Mouse (Mus musculus) limb, embryonic 13.5 days (tissue): ENCODE results near the gene Tk1. TPM values are rescaled to one million over a fixed set of nuclear protein-coding genes. Genes with fewer than 3 reads are reported as not detected.
A peak's percentile ranks its signal among the peaks of the same experiment; 100 is the strongest.
"Not testable (repeated sequence)": the region's sequence is repeated elsewhere in the genome, so short reads cannot be mapped to it uniquely, and the experiment has no call there.

Experiments used
- ATAC-seq: fragments of 200-750 bp; cut with Nextera tagmentation; 2 replicates; pipeline ENCODE4 v1.8.0; 2017; ENCODE audit warnings: low read depth, moderate number of reproducible peaks, moderate TSS enrichment; ENCODE audit not compliant: low FRiP score
- H3K27ac ChIP-seq: fragments of 300-500 bp; sonication (generic); 2 replicates; pipeline ENCODE4 v1.5.1; 2015; ENCODE audit warnings: inconsistent platforms, mild to moderate bottlenecking, moderate library complexity
- H3K27me3 ChIP-seq: fragments of 300-500 bp; sonication (generic); 2 replicates; pipeline ENCODE4 v1.6.1; 2015; ENCODE audit warnings: mild to moderate bottlenecking, inconsistent platforms
- H3K36me3 ChIP-seq: fragments of 300-500 bp; sonication (generic); 2 replicates; pipeline ENCODE4 v1.6.1; 2015; ENCODE audit warnings: inconsistent platforms, mild to moderate bottlenecking, moderate library complexity
- H3K4me1 ChIP-seq: fragments of 300-500 bp; sonication (generic); 2 replicates; pipeline ENCODE4 v1.6.1; 2015; ENCODE audit warnings: inconsistent platforms
- H3K4me2 ChIP-seq: fragments of 300-500 bp; sonication (generic); replicated peaks from 2 replicates; pipeline ENCODE4 v1.6.1; 2015; ENCODE audit warnings: inconsistent platforms, mild to moderate bottlenecking, moderate library complexity
- H3K4me3 ChIP-seq: fragments of 300-500 bp; sonication (generic); 2 replicates; pipeline ENCODE4 v1.5.1; 2015; ENCODE audit warnings: moderate library complexity, mild to moderate bottlenecking, inconsistent platforms
- H3K9ac ChIP-seq: fragments of 300-500 bp; sonication (generic); 2 replicates; pipeline ENCODE4 v1.6.1; 2015; ENCODE audit warnings: mild to moderate bottlenecking, inconsistent platforms
- H3K9me3 ChIP-seq: fragments of 300-500 bp; sonication (generic); 2 replicates; pipeline ENCODE4 v1.6.1; 2016; ENCODE audit warnings: inconsistent platforms
- WGBS: fragments of 180-500 bp; shearing (Covaris S2); methylation state at CpG from one replicate; pipeline ENCODE4 v1.1.7; 2015; 5-methylcytosine and 5-hydroxymethylcytosine counted together
- polyA plus RNA-seq: library from polyadenylated mRNA; unstranded; fragments of >200 nt; fragmentation: Nextera tagmentation; extraction: Ambion mirVana; gene quantifications from 2 replicates; pipeline ENCODE4 v1.2.1, GENCODE M21; 2015

The Tk1 gene
- polyA plus RNA-seq, 1 experiment from 2014 or later, result 133 TPM

DNA sequence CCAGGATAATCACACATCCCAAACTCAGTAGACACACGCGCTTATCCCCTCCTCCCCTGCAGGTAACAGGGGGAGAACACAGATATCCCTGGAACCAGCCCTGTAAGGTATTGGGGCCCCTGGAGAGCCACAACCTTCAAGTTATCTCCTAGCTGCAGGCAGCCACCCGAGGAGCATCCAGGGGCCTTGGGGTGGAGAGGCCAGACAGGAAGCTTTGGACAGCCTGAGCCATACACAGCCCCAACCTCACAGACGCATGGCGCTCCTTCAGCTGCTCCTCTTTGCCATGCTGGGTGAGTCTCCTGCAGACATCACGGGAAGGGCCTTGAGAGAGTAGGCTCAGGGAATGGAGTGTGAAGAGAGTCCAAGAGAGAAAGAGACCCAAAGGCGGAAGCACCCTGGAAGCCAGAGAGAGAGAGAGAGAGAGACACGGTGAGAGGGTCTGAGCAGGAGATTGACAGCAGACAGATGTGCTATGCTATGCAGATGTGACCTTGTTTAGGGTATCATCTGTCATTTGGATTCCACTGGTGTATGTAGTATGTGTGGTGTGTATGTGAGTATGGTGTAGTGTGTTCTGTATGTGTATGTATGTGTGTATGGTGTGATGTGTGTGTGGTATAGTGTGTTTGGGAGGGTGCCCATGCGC is 28.3 kb downstream of the Tk1 start, which contains the start of gene 6030468B19Rik:
TSS of gene 6030468B19Rik (plus strand) at position 150 of the 649 bp plus-strand sequence.
- Histone ChIP-seq H3K4me2 (no peak within 1 kb of the TSS), H3K9ac (no peak within 1 kb of the TSS; the same call in 1 of the 2 replicates), H3K36me3 (no peaks in the 10 kb centered on the region), H3K27ac (no peak within 1 kb of the TSS), H3K9me3 (no peaks in the 10 kb centered on the region; the same call in 1 of the 2 replicates), H3K27me3 (no peaks in the 10 kb centered on the region), H3K4me3 (no peak within 1 kb of the TSS), H3K4me1 (peaks cover 8% of the 10 kb centered on the region)
- ATAC-seq, result no peak
- WGBS, result 57% methylated on average over 9 of the region's 9 CpGs

DNA sequence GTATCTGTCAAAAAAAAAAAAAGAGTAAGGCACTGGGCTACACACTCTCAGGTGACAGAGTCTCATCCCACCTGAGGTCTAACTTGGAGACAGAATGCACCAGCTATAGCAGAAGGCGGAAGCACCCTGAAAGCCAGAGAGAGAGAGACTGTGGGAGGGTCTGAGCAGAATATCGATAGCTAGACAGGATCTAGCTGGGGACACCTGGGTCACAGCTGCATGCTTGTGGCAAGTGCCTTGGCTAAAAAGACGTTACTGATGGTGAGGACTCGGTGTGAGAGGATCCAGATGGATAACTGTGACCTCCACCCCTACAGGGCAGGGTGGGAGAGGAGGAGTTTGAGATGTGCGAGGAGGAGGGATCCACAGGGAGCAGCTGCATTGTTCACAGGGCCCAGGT is 28.9 kb downstream of the Tk1 start:
- 37% methylated on average over 5 of the region's 5 CpGs for WGBS
- no peak overlapping the region for H3K9ac ChIP-seq
- H3K27me3 ChIP-seq, result no peaks in the 10 kb centered on the region
- H3K9me3 ChIP-seq, result no peaks in the 10 kb centered on the region; the same call in 1 of the 2 replicates
- H3K27ac ChIP-seq, result no peak overlapping the region
- no peak overlapping the region for H3K4me3 ChIP-seq
- no peak for ATAC-seq
- H3K4me2 ChIP-seq, result no peak overlapping the region
- H3K36me3 ChIP-seq, result no peaks in the 10 kb centered on the region
- peaks cover 13% of the 10 kb centered on the region for H3K4me1 ChIP-seq

DNA sequence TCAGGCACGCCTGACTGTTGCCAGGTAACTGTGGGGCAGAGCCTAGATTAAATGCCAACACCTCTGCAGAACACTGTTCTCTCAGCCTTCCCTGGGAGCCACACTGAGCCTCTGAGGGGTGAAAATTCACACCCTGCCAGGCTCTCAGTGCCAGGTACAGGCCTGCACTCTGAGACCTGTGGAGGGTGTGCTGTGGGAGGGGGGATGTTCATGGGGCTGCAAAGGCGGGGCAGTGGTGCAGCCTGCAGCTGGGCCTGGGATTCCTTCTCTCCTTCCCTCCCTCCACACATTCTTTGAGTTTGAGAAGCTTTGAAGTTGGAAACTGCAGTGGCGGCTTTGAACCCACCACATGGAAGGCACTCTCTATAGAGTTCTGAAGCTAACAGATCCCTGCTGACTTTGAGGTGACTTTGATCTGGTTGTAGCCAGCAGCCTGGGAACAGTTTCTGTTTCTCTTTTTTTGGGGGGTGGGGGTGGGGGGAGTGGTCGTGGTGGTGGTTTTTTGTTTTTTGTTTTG is 31.8 kb downstream of the Tk1 start:
- 36% methylated on average over 4 of the region's 4 CpGs for WGBS
- H3K27ac ChIP-seq, result no peak overlapping the region
- no peak overlapping the region for H3K4me2 ChIP-seq
- no peak overlapping the region for H3K4me3 ChIP-seq
- no peaks in the 10 kb centered on the region; the same call in none of the 2 replicates for H3K27me3 ChIP-seq
- ATAC-seq, result no peak
- peaks cover 28% of the 10 kb centered on the region for H3K4me1 ChIP-seq
- no peaks in the 10 kb centered on the region; the same call in 1 of the 2 replicates for H3K9me3 ChIP-seq
- H3K36me3 ChIP-seq, result no peaks in the 10 kb centered on the region
- H3K9ac ChIP-seq, result no peak overlapping the region

DNA sequence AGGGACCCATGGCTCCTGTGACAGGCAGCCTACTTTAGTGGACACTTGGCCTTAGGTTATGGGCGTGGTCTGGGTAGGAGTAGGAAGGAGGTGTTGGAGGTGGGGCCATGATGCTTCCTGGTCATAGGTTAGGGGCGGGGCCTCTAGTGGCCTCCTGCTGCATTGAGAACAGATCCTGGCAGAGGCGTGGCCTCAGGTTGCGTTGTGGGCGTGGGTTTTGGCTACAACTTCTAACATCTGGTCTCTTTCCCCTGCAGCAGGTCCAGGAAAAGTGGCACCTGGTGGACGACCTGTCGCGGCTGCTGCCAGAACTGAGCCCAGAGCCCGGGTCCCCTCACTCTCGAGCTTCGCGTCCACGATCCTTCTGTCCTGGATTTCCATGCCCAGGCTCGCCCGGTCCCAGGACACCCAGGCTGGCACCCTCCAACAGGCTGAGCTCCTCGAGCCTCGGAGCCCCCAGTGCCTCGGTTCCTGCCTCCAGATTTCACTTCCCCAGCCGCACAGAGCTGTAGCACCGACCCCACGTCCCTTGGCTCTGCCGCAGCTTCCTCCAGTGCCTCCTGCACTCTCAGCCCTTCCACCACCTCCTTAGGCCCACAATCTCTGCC is 33.5 kb downstream of the Tk1 start:
- H3K4me2 ChIP-seq, result peak overlapping the region; percentile 57
- peak overlapping the region; percentile 19; the same call in 1 of the 2 replicates for H3K9ac ChIP-seq
- ATAC-seq, result peak; percentile 63; the same call in 1 of the 2 replicates
- H3K27me3 ChIP-seq, result no peaks in the 10 kb centered on the region; the same call in none of the 2 replicates
- H3K9me3 ChIP-seq, result no peaks in the 10 kb centered on the region; the same call in 1 of the 2 replicates
- H3K36me3 ChIP-seq, result no peaks in the 10 kb centered on the region
- H3K4me3 ChIP-seq, result peak overlapping the region; percentile 21
- H3K4me1 ChIP-seq, result peaks cover 25% of the 10 kb centered on the region
- WGBS, result 5% methylated on average over 22 of the region's 22 CpGs
- H3K27ac ChIP-seq, result no peak overlapping the region

DNA sequence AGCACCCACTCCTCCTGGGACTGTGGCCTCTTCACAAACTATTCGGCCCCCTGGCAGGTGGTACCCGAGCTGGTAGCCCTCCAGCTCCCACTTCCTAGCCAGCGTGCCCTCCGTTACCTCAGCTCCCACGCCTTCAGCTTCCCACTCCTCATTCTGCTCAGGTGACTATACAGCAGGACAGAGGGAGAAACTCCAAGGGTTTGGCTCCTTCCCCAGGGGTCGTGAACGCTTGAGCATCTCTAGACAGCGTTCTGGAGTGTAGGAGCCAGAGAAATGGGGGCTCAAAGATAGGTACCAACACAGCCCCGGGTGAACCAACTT is 34.5 kb downstream of the Tk1 start:
- Histone ChIP-seq H3K27ac (no peak overlapping the region), H3K4me1 (peaks cover 25% of the 10 kb centered on the region), H3K36me3 (no peaks in the 10 kb centered on the region), H3K9ac (no peak overlapping the region), H3K9me3 (no peaks in the 10 kb centered on the region; the same call in 1 of the 2 replicates), H3K4me3 (no peak overlapping the region), H3K27me3 (no peaks in the 10 kb centered on the region; the same call in none of the 2 replicates), H3K4me2 (no peak overlapping the region)
- ATAC-seq, result no peak
- WGBS, result 86% methylated on average over 9 of the region's 9 CpGs

DNA sequence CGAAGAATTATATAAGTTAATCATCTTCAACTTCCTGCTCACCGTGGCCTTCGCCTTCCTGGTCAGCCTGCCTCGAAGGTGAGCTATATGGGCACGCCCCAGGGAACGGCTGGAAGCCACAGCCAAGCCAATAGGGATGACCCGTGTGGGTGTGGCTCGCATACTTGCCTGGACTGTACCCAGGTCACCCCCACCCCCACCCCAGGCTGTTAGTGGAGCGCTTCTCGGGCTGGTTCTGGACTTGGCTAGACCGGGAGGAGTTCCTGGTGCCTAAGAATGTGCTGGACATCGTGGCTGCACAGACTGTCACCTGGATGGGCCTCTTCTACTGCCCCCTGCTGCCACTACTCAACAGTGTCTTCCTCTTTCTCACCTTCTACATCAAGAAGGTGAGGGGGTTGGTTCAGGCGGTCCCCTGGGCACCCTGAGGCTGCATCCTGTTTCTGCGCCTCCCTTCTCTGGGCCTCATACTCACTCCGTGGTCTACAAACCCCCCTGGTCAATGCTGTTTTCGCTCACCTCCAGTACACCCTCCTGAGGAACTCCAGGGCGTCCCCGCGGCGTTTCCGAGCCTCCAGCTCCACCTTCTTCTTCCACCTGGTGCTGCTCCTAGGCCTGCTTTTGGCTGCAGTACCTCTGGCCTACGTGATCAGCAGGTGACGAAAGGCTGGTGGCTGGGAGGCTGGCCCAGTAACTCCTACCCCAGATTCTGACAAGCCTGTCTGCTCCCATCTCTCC is 35.0 kb downstream of the Tk1 start:
- peaks cover 25% of the 10 kb centered on the region for H3K4me1 ChIP-seq
- H3K36me3 ChIP-seq, result no peaks in the 10 kb centered on the region
- H3K4me2 ChIP-seq, result peak overlapping the region; percentile 49
- H3K27ac ChIP-seq, result no peak overlapping the region
- WGBS, result 32% methylated on average over 23 of the region's 23 CpGs
- H3K9me3 ChIP-seq, result no peaks in the 10 kb centered on the region; the same call in 1 of the 2 replicates
- no peaks in the 10 kb centered on the region; the same call in none of the 2 replicates for H3K27me3 ChIP-seq
- peak; percentile 30; the same call in 1 of the 2 replicates for ATAC-seq
- H3K4me3 ChIP-seq, result peak overlapping the region; percentile 8; the same call in 1 of the 2 replicates
- no peak overlapping the region for H3K9ac ChIP-seq

DNA sequence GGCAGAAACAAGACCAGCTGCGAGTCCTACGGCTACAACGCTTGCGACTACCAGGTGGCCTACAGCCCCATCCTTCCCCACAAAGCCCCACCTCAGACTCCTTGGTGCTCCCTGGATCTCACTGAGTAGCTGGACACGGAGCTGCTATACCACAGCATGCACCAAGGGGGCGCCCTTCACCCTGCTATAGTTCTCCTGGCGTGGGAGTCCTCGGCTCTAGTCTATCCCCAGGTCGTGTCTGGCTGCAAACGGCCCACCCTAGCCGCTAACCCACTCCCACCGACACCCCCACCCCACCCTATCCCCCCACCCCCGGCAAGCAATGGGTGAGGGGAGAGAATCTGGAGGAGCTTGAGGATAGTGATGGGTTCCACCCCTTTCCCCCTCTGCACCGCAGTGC is 35.6 kb downstream of the Tk1 start:
- peak overlapping the region; percentile 8; the same call in 1 of the 2 replicates for H3K4me3 ChIP-seq
- no peaks in the 10 kb centered on the region for H3K36me3 ChIP-seq
- peaks cover 25% of the 10 kb centered on the region for H3K4me1 ChIP-seq
- no peaks in the 10 kb centered on the region; the same call in none of the 2 replicates for H3K27me3 ChIP-seq
- 6% methylated on average over 14 of the region's 14 CpGs for WGBS
- H3K4me2 ChIP-seq, result peak overlapping the region; percentile 49
- H3K27ac ChIP-seq, result no peak overlapping the region
- H3K9me3 ChIP-seq, result no peaks in the 10 kb centered on the region; the same call in 1 of the 2 replicates
- no peak overlapping the region for H3K9ac ChIP-seq
- ATAC-seq, result peak; percentile 21; the same call in 1 of the 2 replicates

DNA sequence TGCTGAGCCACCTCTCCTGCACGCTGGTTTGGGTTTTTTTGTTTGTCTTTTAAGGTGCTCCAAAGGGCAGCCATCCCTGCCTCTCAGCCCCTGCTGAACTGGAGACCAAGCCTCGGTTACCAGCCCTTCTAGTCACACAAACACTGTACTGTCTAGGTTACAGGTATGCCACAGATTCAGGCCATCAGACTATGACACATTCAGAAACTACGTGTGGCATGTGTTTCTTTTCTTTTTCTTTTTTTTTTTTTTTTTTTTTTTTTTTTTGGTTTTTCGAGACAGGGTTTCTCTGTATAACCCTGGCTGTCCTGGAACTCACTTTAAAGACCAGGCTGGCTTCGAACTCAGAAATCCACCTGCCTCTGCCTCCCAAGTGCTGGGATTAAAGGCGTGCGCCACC is 37.4 kb downstream of the Tk1 start:
- not testable (repeated sequence) for H3K4me2 ChIP-seq, H3K27me3 ChIP-seq, H3K27ac ChIP-seq, H3K4me3 ChIP-seq, H3K9ac ChIP-seq, ATAC-seq, H3K9me3 ChIP-seq, H3K36me3 ChIP-seq
- H3K4me1 ChIP-seq, result peaks cover 24% of the 10 kb centered on the region
- 80% methylated on average over 7 of the region's 7 CpGs for WGBS

DNA sequence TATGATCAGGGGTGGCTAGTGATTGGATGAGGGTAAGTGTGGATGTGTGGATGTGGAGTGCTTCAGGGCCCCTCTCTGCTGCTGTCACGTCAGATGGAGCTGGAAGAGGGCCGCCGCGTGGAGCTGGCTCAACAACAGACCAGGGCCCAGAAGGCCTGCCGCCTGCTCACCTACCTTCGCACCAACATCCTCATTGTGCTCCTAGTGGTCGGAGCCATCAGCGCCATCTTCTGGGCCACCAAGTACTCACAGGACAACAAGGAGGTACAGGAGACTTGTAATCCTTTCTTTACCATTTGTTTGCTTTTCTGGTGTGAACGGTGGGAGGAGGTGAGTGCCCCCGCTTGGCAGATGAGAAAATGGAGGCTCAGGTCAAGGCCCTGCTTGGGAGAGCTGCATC is 39.6 kb downstream of the Tk1 start:
- H3K9me3 ChIP-seq, result no peaks in the 10 kb centered on the region
- H3K4me3 ChIP-seq, result no peak overlapping the region
- 9% methylated on average over 10 of the region's 10 CpGs for WGBS
- no peaks in the 10 kb centered on the region for H3K36me3 ChIP-seq
- H3K27me3 ChIP-seq, result peaks cover 26% of the 10 kb centered on the region
- no peak overlapping the region for H3K27ac ChIP-seq
- no peak overlapping the region for H3K9ac ChIP-seq
- no peak overlapping the region for H3K4me2 ChIP-seq
- H3K4me1 ChIP-seq, result peaks cover 32% of the 10 kb centered on the region
- no peak for ATAC-seq

DNA sequence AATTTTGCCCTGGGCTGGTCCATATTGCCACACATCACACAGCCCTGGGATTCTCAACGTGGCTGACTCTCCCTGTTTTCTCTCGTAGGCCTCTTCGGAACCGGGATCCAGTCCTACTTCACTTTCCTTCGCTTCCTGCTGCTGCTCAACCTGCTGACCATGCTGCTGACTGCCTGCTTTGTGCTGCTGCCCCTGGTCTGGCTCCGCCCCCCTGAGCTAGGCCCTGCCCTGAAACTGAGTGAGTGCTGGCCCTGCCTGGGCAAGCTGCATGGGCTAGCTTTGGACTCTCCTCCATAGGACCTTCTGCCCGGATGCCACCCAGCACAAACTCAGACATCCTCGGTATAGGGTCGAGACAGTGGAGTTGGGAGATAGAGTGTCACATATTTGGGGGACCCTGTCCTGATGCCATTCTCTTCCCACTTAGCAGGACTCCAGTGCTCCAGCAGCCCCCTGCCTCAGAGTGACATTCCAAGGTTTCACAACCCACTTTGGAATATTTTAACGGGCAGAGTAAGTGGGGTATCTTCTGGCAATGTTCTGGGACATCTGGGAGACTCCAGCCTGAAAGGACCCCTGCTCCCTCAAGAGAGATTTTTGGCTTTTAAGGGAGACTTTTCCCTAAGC is 42.1 kb downstream of the Tk1 start:
- H3K9me3 ChIP-seq, result no peaks in the 10 kb centered on the region
- peak overlapping the region; percentile 57; the same call in 1 of the 2 replicates for H3K9ac ChIP-seq
- ATAC-seq, result no peak
- peaks cover 43% of the 10 kb centered on the region for H3K4me1 ChIP-seq
- H3K36me3 ChIP-seq, result no peaks in the 10 kb centered on the region
- H3K27me3 ChIP-seq, result peaks cover 28% of the 10 kb centered on the region
- peak overlapping the region; percentile 31 for H3K4me3 ChIP-seq
- H3K27ac ChIP-seq, result no peak overlapping the region
- peak overlapping the region; percentile 66 for H3K4me2 ChIP-seq
- 38% methylated on average over 10 of the region's 10 CpGs for WGBS

DNA sequence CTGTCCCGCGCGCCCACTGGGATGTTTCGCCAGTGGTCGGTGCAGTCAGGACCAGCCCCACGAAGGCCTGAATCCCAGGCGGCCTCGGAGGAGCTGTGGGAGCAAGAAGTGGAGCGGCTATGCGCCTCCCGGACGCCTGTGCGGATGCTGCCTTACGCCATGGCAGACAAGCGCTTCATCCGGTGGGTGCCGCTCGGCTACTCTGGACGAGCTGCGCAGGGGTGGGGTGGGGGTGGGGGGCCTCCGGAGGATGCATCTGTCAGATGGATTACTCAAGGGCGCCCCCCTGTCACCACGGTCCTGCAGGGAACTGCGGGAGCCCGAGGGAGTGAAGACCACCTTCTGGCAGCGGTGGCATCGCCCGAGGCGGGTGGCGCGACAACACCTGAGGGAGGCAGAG is 42.8 kb downstream of the Tk1 start:
- peak overlapping the region; percentile 31 for H3K4me3 ChIP-seq
- peaks cover 28% of the 10 kb centered on the region for H3K27me3 ChIP-seq
- H3K27ac ChIP-seq, result no peak overlapping the region
- H3K9ac ChIP-seq, result peak overlapping the region; percentile 57
- H3K9me3 ChIP-seq, result no peaks in the 10 kb centered on the region
- H3K4me2 ChIP-seq, result peak overlapping the region; percentile 66
- no peak for ATAC-seq
- H3K36me3 ChIP-seq, result no peaks in the 10 kb centered on the region; the same call in 1 of the 2 replicates
- H3K4me1 ChIP-seq, result peaks cover 48% of the 10 kb centered on the region
- 4% methylated on average over 22 of the region's 31 CpGs for WGBS
